Mouse (Mus musculus) 416B (cell line): ENCODE data around the gene Cyld.
A peak's percentile ranks its signal among the peaks of the same experiment; 100 is the strongest.
"Not testable (repeated sequence)": the region's sequence is repeated elsewhere in the genome, so short reads cannot be mapped to it uniquely, and the experiment has no call there.

Experiments
- DNase-seq: peaks from one replicate; pipeline ENCODE4 v3.0.0; 2011; ENCODE audit warnings: low read depth

The Cyld gene

DNA sequence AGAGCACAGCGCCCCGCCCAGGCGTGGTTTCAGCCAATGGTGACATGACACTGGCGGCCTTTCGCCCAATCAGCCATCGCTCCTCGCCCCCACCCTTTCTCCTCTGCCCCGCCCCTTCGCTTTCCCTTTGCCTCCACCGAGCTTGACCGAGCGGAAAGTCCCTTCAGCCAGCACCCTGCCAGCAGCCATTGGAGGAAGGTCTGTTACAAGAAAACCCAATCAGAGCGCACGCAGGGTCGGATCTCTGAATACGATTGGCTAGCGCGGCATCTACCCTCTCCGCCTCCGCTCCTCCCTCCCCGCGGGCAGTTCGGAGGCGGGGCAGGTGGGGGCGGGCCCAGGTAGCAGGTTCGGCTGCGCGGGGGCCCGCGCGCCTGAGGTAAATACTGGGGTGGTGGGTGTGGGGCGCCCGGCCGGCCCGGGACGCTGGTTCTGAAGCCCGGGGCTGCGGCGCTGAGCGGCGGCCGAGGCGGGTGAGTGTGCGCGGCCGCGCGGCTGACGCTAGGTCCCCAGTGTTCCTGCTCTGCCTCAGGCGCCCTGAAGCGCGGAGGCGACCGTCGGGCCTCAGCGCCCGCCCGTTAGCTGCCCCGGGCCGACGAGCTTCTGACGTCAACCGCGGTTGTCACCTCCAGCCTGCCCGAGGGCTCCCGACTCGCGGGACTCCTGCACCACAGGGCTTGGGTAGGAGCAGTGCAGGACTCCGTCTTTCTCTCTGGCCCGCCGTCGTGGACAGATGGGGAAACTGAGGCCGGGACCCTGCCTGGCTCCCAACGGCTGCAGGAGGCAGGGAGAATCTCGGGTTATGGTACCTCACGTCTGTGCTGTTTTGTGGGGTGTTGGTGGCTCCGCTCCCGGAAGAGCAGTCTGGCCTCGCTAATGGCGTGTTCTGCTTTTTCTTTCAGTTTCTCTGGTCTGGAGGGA, at the start of gene Cyld:
Gene Cyld, plus strand, starts transcription at position 308 of the 921 bp plus-strand sequence.
- DNase-seq: peak; percentile 98

GRCm38 (mm10) chr8:88648322-88648721, 48.5 kb upstream of the Cyld start:
- DNase-seq: no peak

DNA sequence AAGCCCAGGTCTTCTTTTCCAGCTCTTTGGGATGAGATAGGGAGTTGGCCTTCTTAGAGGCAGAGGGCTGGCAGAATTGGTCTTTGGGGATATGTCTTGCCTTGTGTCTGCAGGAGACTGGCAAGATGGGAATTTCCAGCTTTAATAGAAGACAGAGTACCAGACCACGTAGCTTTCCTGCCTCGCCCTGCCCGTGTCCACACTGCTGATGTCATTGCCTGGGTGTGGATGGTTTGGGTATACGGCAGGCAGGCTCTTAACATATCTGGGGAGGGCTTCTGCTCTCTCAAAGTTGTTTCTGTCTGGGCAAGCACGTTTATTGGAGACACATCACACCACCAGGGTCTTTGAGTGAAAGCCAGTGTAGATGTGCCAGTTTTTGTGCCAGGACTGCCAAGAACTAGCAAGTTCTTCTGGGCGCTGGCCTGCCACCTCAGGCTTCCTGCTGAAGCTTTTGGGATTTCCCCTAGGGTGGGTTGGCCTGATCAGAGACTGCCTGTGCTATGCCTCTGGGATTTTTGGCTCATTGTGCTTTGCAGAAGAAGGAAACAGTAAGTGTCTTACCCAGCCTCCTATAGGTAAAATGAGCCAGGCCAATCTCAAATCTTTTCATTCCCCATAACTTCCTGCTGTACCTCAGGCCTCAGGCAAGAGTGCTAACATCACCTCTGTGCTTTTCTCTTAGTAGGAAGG, 46.7 kb upstream of the Cyld start:
- no peak for DNase-seq

- DNase-seq: not testable (repeated sequence)
Observed at GRCm38 (mm10) chr8:88651122-88651521, 45.7 kb upstream of the Cyld start.

DNA sequence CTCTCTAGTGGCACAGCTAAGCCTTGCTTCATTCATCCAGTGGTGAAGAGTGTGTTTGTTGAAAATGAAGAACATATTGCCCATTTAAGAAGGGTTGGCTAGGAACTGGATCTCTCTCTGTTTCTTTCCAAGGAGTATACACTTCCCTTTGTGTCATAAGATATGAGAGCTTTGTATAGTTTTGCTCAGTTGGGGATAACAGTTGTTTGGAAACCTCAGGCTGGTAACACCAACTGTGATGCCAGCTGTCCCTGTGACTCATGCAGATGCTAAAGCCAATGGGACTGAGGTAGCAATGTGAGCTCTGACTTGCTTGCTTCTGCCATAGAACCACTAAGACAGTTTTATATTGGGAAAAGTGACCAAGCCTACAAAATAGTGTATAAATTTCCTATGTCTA, 41.5 kb upstream of the Cyld start:
- no peak for DNase-seq

- DNase-seq: no peak
Observed at GRCm38 (mm10) chr8:88659873-88660272, 37.0 kb upstream of the Cyld start.

- peak; percentile 67 for DNase-seq
Observed at GRCm38 (mm10) chr8:88662401-88662821, 34.4 kb upstream of the Cyld start.

DNA sequence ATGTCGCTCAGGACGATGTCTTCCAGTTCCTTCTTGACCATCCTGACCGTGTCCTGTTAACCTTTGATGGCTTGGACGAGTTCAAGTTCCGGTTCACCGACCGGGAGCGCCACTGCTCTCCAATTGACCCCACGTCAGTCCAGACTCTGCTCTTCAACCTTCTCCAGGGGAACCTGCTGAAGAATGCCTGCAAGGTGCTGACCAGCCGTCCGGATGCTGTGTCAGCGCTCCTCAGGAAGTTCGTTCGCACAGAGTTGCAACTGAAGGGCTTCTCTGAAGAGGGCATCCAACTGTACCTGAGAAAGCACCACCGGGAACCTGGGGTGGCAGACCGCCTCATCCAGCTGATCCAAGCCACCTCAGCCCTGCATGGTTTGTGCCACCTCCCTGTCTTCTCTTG, 32.7 kb upstream of the Cyld start:
- no peak for DNase-seq

- no peak for DNase-seq
Observed at GRCm38 (mm10) chr8:88664947-88665346, 31.9 kb upstream of the Cyld start.

DNA sequence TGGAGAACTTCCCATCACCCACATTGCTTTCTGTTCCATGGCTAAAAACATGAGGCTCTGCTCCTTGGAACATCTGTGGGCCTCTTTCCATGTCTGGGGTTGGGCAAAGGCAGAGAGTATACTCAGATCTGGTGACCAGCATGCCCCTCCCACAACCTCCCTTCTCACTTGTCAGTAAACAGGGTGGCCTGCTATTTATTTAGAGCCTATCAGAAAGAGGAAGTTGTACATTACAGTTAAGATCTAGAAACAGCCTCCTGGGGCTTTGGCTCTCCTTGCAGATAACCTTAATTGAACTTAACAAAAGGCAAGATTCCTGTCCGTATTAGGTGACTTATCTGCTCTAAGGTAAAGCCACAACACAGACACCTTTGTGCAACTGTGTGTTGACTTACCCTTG, 30.4 kb upstream of the Cyld start:
- DNase-seq: peak; percentile 71

- DNase-seq: peak; percentile 75
Observed at GRCm38 (mm10) chr8:88668400-88669086, 28.3 kb upstream of the Cyld start.

- no peak for DNase-seq
Observed at GRCm38 (mm10) chr8:88670782-88671181, 26.0 kb upstream of the Cyld start.

DNA sequence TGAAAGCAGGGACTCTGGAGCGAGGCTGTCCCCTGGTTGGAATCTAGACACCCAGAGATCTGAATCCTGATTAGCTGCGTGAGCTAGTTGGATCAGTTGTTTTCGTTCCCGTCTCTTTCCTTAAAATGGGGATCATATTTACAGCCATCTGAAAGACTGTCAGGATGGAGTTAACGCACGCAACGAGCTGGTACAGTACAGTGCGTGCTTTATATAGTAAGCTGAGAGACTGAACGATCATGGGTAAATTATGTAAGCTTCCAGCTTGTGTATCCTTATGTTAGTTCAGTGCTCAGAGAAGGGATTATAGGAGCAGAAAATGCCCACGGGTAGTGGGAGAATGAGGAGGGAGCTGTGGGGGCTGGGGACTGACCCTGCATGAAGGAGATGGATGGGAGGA, 25.3 kb upstream of the Cyld start:
- DNase-seq: no peak

- DNase-seq: no peak
Observed at GRCm38 (mm10) chr8:88673859-88674258, 23.0 kb upstream of the Cyld start.

- no peak for DNase-seq
Observed at GRCm38 (mm10) chr8:88675372-88676165, 21.3 kb upstream of the Cyld start.

DNA sequence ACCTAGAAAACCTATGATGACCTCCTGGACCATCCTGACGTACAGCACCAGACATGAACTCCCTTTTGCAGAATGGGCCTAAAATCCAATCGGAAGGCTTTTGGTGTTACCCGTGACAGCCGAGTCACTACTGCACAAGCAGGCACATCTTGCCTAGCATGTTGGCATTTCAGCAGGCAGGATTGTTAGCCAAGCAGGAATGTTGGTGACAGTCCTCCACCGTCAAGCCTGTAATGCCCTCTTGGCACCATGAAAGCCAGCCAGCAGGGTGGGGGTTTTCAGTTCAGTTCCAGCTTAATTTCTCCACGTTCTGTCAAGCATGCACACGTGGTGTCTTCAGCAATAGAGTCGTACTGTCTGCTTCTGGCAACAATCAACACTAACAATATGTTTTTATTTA, 19.8 kb upstream of the Cyld start:
- DNase-seq: no peak

DNA sequence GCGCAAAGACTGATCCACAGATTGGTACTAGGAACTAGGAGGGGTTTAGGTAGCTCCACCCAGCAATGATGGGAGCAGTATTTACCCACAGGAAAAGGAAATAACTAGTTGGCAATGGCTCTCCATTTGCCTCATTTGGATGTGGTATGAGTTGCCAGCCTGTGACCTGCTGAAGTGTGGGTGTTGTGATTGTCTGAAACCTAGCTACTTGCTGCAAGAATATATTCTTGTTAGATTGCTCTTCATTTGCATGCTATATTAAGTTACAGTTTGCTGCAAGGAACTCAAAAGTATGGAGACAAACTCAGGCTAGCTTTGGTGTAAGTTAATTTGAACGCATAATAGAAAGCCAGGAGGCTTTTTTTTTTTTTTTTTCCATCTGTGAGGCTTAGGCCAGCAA, 16.3 kb upstream of the Cyld start:
- DNase-seq: no peak

GRCm38 (mm10) chr8:88681046-88681445, 15.8 kb upstream of the Cyld start:
- DNase-seq: no peak

DNA sequence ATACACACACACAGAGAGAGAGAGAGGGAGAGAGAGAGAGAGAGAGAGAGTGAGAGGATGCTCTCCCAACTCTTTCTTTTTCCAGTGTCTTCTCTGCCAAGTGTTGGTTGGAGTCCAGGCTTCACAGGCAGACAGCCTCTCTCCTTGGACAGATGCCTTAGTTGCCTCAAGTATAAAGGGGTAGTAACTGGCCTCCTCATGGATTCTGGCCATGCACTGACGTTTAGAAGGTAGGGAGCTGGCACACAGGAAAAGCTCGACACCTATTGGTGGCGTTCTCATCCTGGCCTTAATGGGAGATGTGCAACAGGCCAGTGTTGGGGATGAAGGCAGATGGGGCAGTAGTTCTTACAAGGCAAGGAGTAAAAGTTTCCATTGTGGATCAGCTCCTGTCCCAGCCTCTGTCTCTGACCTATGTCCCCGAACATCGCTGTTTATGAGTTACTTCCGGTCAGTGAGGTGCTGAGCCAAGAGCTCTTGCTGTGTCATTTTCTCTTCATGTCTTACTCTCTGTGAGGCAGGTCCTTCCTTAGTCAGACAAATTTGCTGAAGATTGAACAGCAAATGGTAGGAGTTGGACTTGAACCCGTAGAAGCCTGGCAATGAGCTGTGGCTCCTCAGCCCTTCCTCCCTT, 13.1 kb upstream of the Cyld start:
- no peak for DNase-seq

- no peak for DNase-seq
Observed at GRCm38 (mm10) chr8:88686226-88686905, 10.5 kb upstream of the Cyld start.

GRCm38 (mm10) chr8:88686906-88687235, 10.0 kb upstream of the Cyld start:
- no peak for DNase-seq
